Mouse (Mus musculus): ENCODE results near the gene Gm49320.

- TF ChIP-seq CTCF (IDR thresholded peaks at IDR 0.05; ENCODE audit: insufficient read depth, low read depth, low read length): no peak
- TF ChIP-seq POLR2A (IDR thresholded peaks at IDR 0.05; ENCODE audit: insufficient read depth, low read depth, low read length): no peak
These were observed 8.6 kb downstream of the Gm49320 start for GRCm38 (mm10) chr8:4247241-4247640.

Data from olfactory bulb, adult 2 months (tissue).